Mouse (Mus musculus) liver, embryonic 14.5 days (tissue): ENCODE measurements at regions not wholly inside any gene's neighbourhood (a gene's known extent, or its start where the extent isn't known, plus 50 kb on each side); places are given as distances from the start of the nearest gene placed in this dataset.

Source experiments
- ATAC-seq: fragments of 200-750 bp; cut with Nextera tagmentation; 2 replicates; pipeline ENCODE4 v1.8.0; 2017; ENCODE audit warnings: moderate number of reproducible peaks, mild to moderate bottlenecking, moderate library complexity; ENCODE audit not compliant: insufficient read depth
- DNase-seq, 3 experiments: peaks; one replicate each; pipeline ENCODE4 v3.0.0-alpha.2; 2012 to 2013; ENCODE audit warnings: low read depth in 3 of 3, low spot score in 3 of 3
- H3K27ac ChIP-seq: fragments of 300-500 bp; sonication (generic); 2 replicates; pipeline ENCODE4 v1.5.1; 2014; ENCODE audit warnings: moderate library complexity, mild to moderate bottlenecking, control low read depth, inconsistent platforms
- H3K27me3 ChIP-seq: fragments of 300-500 bp; sonication (generic); 2 replicates; pipeline ENCODE4 v1.6.1; 2014; ENCODE audit warnings: mild to moderate bottlenecking, low read length, moderate library complexity; ENCODE audit not compliant: control insufficient read depth, insufficient read depth
- H3K36me3 ChIP-seq: fragments of 300-500 bp; sonication (generic); replicated peaks from 2 replicates; pipeline ENCODE4 v1.6.1; 2014; ENCODE audit warnings: low read depth; ENCODE audit not compliant: control insufficient read depth, insufficient read depth
- H3K4me1 ChIP-seq, 2 experiments: fragments of 200-500 bp in 1 of 2; fragments of 300-500 bp in 1 of 2; sonication (generic) in 1 of 2; replicated peaks; 2 replicates each; pipeline ENCODE4 v1.6.1; 2012 to 2014; ENCODE audit warnings: antibody characterized with exemption in 1 of 2, inconsistent platforms in 1 of 2, low read length in 1 of 2; ENCODE audit not compliant: control insufficient read depth in 2 of 2, insufficient read depth in 2 of 2
- H3K4me2 ChIP-seq: fragments of 300-500 bp; sonication (generic); 2 replicates; pipeline ENCODE4 v1.6.1; 2014; ENCODE audit warnings: low read depth, mild to moderate bottlenecking, control low read depth, moderate library complexity
- H3K4me3 ChIP-seq, 2 experiments: fragments of 200-500 bp in 1 of 2; fragments of 300-500 bp in 1 of 2; sonication (generic) in 1 of 2; 2 replicates each; pipeline ENCODE4 v1.5.1; 2012 to 2014; ENCODE audit warnings: low read depth in 2 of 2, low read length in 2 of 2, mild to moderate bottlenecking in 2 of 2, control low read depth in 1 of 2, inconsistent platforms in 1 of 2, moderate library complexity in 1 of 2; ENCODE audit not compliant: insufficient read depth in 1 of 2
- H3K9ac ChIP-seq: fragments of 300-500 bp; sonication (generic); replicated peaks from 2 replicates; pipeline ENCODE4 v1.6.1; 2014; ENCODE audit warnings: mild to moderate bottlenecking, control low read depth, moderate library complexity
- H3K9me3 ChIP-seq: fragments of 300-500 bp; sonication (generic); 2 replicates; pipeline ENCODE4 v1.6.1; 2016; ENCODE audit warnings: low read length, mixed read lengths; ENCODE audit not compliant: control insufficient read depth
- CTCF ChIP-seq: IDR thresholded peaks from 2 replicates; pipeline ENCODE4 v1.5.1; 2016; ENCODE audit warnings: antibody characterized with exemption, low read depth, control low read depth
- EP300 ChIP-seq: IDR thresholded peaks from 2 replicates; pipeline ENCODE4 v1.6.1; 2016; ENCODE audit warnings: antibody characterized with exemption, low read depth
- WGBS: fragments of 180-500 bp; shearing (Covaris S2); extraction: QIAGEN DNeasy Blood & Tissue Kit; methylation state at CpG from one replicate; pipeline ENCODE4 v1.1.7; 2014; ENCODE audit not compliant: insufficient replicate concordance; 5-methylcytosine and 5-hydroxymethylcytosine counted together

- no peaks in the 10 kb centered on the region for H3K4me1 ChIP-seq
- H3K9me3 ChIP-seq = no peaks in the 10 kb centered on the region
- H3K27ac ChIP-seq = no peak overlapping the region
- no peaks in the 10 kb centered on the region for H3K36me3 ChIP-seq
- WGBS = 46% methylated on average over 3 of the region's 3 CpGs
- ATAC-seq = no peak
- H3K4me3 ChIP-seq = no peak overlapping the region
- no peak overlapping the region for H3K9ac ChIP-seq
- no peak for DNase-seq
- H3K27me3 ChIP-seq = no peaks in the 10 kb centered on the region
- TF ChIP-seq EP300 (no peak), CTCF (no peak; the same call in 1 of the 2 replicates)
- H3K4me2 ChIP-seq = no peak overlapping the region
These were observed 200.9 kb downstream of the Lurap1l start for GRCm38 (mm10) chr4:81111307-81111706.

GRCm38 (mm10) chr4:81116411-81116810 is 206.0 kb downstream of the Lurap1l start:
- ATAC-seq (no peak), DNase-seq (no peak)
- Histone ChIP-seq H3K36me3 (no peaks in the 10 kb centered on the region), H3K27me3 (no peaks in the 10 kb centered on the region), H3K9ac (no peak overlapping the region), H3K9me3 (no peaks in the 10 kb centered on the region), H3K4me3 (no peak overlapping the region), H3K4me2 (no peak overlapping the region), H3K27ac (no peak overlapping the region), H3K4me1 (no peaks in the 10 kb centered on the region)
- no peak for TF ChIP-seq EP300
- TF ChIP-seq CTCF = no peak
- WGBS = 68% methylated on average over 7 of the region's 7 CpGs

- WGBS = 49% methylated on average over 3 of the region's 3 CpGs
- DNase-seq (no peak), ATAC-seq (no peak)
- Histone ChIP-seq H3K27me3 (no peaks in the 10 kb centered on the region), H3K4me2 (no peak overlapping the region), H3K9me3 (no peaks in the 10 kb centered on the region), H3K4me3 (no peak overlapping the region), H3K36me3 (no peaks in the 10 kb centered on the region), H3K4me1 (no peaks in the 10 kb centered on the region), H3K27ac (no peak overlapping the region), H3K9ac (no peak overlapping the region)
- TF ChIP-seq CTCF (no peak), EP300 (no peak)
These were observed 213.7 kb downstream of the Lurap1l start for GRCm38 (mm10) chr4:81124155-81124554.

GRCm38 (mm10) chr4:81129874-81130273 is 219.4 kb downstream of the Lurap1l start:
- no peaks in the 10 kb centered on the region for H3K36me3 ChIP-seq
- H3K4me3 ChIP-seq = no peak overlapping the region
- H3K27ac ChIP-seq = no peak overlapping the region
- no peak overlapping the region for H3K9ac ChIP-seq
- TF ChIP-seq CTCF (no peak), EP300 (no peak)
- no peak overlapping the region for H3K4me2 ChIP-seq
- no peak for DNase-seq
- H3K4me1 ChIP-seq = no peaks in the 10 kb centered on the region
- no peaks in the 10 kb centered on the region for H3K27me3 ChIP-seq
- ATAC-seq = no peak
- 33% methylated on average over 2 of the region's 2 CpGs for WGBS
- no peaks in the 10 kb centered on the region for H3K9me3 ChIP-seq

GRCm38 (mm10) chr4:81173111-81173510 is 262.7 kb downstream of the Lurap1l start:
- 49% methylated on average over 2 of the region's 2 CpGs for WGBS
- DNase-seq (no peak), ATAC-seq (no peak)
- no peak for TF ChIP-seq CTCF
- no peaks in the 10 kb centered on the region for H3K27me3 ChIP-seq
- no peaks in the 10 kb centered on the region for H3K9me3 ChIP-seq
- no peaks in the 10 kb centered on the region; a peak in 1 of 4 replicates for H3K4me1 ChIP-seq
- no peaks in the 10 kb centered on the region for H3K36me3 ChIP-seq
- H3K27ac ChIP-seq = no peak overlapping the region
- H3K4me2 ChIP-seq = no peak overlapping the region
- H3K9ac ChIP-seq = no peak overlapping the region
- H3K4me3 ChIP-seq = no peak overlapping the region
